Mouse (Mus musculus): Measurements from ENCODE around the gene Tmem144.
"Not testable (repeated sequence)": the region's sequence is repeated elsewhere in the genome, so short reads cannot be mapped to it uniquely, and the experiment has no call there.

Gene Tmem144

GRCm38 (mm10) chr3:79808530-79809179 lies 43.9 kb downstream of the Tmem144 start:
- no peak for DNase-seq

- not testable (repeated sequence) for DNase-seq
Measured at GRCm38 (mm10) chr3:79800761-79801160, 51.8 kb downstream of the Tmem144 start.

GRCm38 (mm10) chr3:79792307-79792706 lies 60.3 kb downstream of the Tmem144 start:
- DNase-seq: no peak

GRCm38 (mm10) chr3:79790324-79790723 lies 62.2 kb downstream of the Tmem144 start:
- DNase-seq: no peak

GRCm38 (mm10) chr3:79789554-79789953 lies 63.0 kb downstream of the Tmem144 start:
- no peak for DNase-seq

- no peak for DNase-seq
Measured at GRCm38 (mm10) chr3:79788959-79789358, 63.6 kb downstream of the Tmem144 start.

GRCm38 (mm10) chr3:79784362-79784736 lies 68.2 kb downstream of the Tmem144 start:
- no peak for DNase-seq

- DNase-seq: no peak
Measured at GRCm38 (mm10) chr3:79783630-79784361, 68.8 kb downstream of the Tmem144 start.

- DNase-seq: no peak
Measured at GRCm38 (mm10) chr3:79772701-79773100, 79.9 kb downstream of the Tmem144 start.
